Mouse (Mus musculus): ENCODE measurements around the gene Cftr.

Cftr gene

DNA sequence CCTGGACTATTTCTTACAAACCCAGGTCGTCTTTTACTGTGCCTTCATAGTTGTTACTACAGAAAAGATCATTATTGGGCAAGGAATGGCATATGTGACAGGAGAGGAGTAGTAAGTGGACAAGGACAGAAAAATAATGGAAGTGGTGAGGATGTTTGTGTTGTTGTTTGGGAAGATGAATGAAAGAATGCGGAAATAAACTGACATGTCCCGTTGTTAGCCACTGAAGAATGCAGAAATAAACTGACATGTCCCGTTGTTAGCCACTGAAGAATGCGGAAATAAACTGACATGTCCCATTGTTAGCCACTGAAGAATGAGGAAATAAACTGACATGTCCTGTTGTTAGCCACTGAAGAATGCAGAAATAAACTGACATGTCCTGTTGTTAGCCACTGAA is 84.1 kb downstream of the Cftr start:
- no peak for TF ChIP-seq GATA4 (IDR thresholded peaks at IDR 0.05; ENCODE audit: insufficient replicate concordance, low read length)

DNA sequence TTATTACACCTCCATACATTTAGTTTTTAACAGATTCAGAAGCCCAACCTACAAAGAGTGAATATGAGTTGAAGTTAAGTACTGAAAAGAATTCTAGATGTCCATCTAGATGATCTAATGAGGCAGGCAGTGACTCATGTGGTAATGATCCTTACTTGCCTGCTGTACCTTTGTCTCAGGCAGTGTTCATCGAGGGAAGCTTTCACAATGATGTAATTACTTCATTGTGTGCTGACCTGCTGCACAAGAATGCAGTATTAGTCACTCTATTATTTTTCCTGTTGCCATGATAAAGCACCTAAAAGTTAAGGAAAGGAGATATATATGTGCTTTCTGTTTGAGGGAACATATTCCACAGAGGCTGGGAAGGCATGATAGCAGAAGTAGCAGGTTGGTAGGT is 100.5 kb downstream of the Cftr start:
- no peak for TF ChIP-seq GATA4 (IDR thresholded peaks at IDR 0.05; ENCODE audit: insufficient replicate concordance, low read length)

DNA sequence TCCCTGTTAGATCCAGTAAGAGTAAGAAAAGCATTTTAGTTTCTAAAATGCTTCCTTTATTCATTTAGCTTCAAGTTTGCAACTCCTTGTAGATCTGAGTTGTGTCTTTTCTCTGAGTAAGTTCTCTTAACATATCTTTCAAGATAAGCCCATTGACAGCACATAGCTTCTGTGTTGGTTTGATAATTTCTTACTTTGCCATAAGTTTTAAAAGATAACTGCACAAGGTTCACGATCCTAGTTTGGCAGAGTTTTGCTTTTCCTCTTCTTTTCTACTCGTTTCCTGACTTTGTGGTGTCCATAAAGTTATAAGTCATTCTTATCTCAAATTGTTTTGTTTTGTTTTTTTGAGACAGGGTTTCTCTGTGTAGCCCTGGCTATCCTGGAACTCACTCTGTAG is 130.3 kb downstream of the Cftr start:
- no peak for TF ChIP-seq GATA4 (IDR thresholded peaks at IDR 0.05; ENCODE audit: insufficient replicate concordance, low read length)

DNA sequence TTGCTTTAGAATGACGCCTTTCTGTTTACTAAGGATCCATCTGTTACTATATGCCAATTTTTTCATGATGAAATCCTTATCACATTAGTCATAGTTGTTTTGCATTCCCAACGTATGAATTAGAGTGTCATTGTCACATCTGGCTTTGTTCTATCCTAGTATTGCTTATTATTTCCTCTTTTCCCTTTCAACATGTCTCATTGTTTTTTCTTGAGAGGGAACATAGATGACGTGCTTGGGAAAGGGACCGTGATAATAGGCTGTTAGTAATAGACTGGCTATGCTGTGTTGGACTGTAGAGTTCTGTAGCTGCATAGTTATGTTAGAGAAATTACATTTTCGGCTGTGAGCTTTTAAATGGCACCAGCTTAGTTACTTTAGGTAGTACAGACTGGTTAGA is 131.6 kb downstream of the Cftr start:
- TF ChIP-seq GATA4 (IDR thresholded peaks at IDR 0.05; ENCODE audit: insufficient replicate concordance, low read length), result no peak

DNA sequence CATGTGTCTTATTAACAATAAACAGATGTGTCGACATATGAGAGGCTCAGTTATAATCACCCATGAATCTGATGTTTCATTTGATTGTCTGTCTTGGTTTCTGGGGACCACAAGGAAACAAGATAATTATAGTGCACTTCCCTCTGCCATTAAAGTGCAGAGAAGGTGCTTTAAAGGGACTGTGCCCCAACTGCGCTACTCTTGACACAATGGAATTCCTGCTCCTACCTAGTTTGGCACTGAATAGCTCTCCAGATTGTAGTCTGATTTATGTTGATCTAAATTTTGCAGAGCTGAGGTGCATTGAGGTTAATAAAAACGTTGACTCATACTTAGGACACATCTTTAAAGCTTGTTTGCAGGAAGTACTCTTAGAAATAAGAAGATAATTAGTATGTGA is 132.7 kb downstream of the Cftr start:
- no peak for TF ChIP-seq GATA4 (IDR thresholded peaks at IDR 0.05; ENCODE audit: insufficient replicate concordance, low read length)

GRCm38 (mm10) chr6:18305130-18305529 is 134.6 kb downstream of the Cftr start:
- no peak for TF ChIP-seq GATA4 (IDR thresholded peaks at IDR 0.05; ENCODE audit: insufficient replicate concordance, low read length)

GRCm38 (mm10) chr6:18310983-18311382 is 140.5 kb downstream of the Cftr start:
- TF ChIP-seq GATA4 (IDR thresholded peaks at IDR 0.05; ENCODE audit: insufficient replicate concordance, low read length), result no peak

DNA sequence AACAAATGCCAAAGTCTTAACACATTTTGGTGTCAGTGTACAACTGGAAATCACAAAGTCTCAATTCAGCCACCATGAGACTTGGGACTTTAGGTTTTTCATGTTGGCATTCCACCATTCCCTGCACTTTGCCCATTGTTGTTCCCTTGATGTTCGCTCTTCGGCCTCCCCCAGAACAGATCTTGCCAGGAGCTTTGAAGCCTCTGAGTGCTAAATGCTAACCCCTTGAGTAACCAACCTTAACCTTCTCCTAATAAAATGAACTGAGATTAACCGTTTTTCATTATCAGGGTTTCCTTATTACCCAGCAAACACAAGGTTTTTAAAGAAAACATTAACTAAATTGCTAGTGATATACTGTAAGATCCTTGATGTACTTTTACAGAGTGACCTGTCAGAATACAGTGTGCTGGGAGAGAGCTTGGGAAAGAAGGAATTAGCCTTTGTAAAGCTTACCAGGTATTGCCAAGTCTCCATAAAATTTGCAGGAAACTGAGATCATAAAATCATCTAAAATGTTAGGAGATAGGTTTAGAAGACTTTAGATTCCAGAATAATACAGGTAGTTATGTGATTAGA is 144.0 kb downstream of the Cftr start:
- TF ChIP-seq GATA4 (IDR thresholded peaks at IDR 0.05; ENCODE audit: insufficient replicate concordance, low read length), result no peak

DNA sequence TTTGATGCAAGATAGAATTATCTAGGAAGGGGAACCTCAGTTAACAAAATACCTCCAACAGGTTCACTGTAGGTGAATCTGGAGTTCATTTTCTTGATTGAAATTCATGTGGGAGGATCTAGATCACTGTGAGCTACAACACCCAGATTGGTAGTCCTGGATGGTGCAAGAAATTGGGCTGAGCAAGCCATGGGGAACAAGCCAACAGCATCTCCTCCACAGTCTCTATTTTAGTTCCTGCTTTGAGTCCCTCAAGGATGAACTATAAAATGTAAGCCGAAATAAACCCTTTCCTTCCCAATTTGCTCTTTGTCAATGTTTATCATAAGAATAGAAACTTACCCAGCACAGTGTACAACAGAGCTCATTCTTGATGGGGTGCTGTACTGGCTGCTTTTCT is 152.5 kb downstream of the Cftr start:
- TF ChIP-seq GATA4 (IDR thresholded peaks at IDR 0.05; ENCODE audit: insufficient replicate concordance, low read length), result no peak

DNA sequence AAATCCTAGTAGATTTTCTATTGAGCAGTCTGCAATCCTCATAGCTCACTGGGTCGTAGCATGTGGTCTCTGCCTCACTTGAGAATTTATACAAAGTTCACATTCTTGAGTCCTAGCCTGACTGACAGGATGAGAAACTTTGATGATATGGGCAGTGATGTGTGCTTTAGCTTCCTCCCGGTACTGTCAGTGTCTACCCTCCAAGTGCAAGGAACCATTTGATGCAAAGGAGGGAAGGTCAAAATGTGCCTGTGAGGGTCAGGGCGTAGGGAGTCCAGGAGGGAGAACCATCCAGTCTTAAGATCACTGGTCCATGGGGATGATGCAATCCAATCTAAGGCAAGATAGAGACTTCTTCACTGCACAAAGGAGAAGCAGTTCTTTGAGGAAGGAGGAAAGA is 164.9 kb downstream of the Cftr start:
- TF ChIP-seq GATA4 (IDR thresholded peaks at IDR 0.05; ENCODE audit: insufficient replicate concordance, low read length), result no peak

DNA sequence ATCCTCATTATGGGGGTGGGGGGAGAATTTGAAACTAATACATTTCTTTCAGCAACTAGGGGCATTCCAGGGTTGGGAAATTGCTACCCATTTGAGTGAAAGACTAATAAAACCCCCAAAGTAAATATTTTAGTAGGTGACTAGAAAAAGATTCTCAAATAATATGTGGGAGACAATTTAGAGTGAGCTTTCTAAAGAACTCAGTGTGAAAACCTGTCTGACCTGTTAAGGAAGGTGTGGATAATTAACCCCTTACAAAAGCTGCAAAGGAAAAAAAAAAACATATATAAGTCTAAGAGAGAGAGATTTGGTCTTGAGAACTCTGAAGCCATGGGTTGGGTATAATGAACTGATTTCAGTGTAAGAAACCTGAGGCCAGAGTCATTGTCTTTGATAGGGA is 167.8 kb downstream of the Cftr start:
- no peak for TF ChIP-seq GATA4 (IDR thresholded peaks at IDR 0.05; ENCODE audit: insufficient replicate concordance, low read length)

GRCm38 (mm10) chr6:18344272-18344671 is 173.8 kb downstream of the Cftr start:
- no peak for TF ChIP-seq GATA4 (IDR thresholded peaks at IDR 0.05; ENCODE audit: insufficient replicate concordance, low read length)

DNA sequence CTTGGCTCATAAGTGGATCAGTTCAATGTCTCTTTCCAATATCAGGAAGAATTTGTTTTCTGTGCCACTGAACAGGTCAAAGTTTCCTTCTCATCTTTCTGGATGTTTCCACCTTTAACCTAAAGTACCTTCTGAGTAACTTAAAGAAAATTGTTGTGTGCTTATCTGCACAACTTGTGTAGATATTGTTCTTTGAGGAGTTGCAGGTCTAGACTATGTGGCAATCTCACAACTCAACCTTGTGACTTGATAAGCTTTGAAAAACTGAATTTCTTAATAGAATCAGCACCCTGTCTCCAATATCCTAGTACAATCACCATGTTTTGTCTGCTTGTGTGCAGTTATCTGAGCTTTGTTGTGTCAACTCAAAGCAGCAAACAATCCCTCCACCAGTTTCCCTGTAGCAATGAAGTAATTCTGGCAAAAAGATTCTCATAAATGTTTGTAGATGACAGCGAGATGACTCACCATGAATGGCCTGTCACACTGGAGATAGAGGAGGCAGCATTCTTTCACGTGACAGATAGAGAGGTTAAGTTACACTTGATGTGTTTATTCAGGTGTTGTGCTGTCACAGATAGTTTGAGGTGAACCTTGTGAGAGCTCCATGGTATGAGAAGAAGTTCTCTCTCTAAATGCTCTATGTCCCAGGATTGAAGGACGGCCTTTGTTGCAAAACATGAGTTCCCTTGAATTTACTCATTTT is 178.8 kb downstream of the Cftr start:
- no peak for TF ChIP-seq GATA4 (IDR thresholded peaks at IDR 0.05; ENCODE audit: insufficient replicate concordance, low read length)

DNA sequence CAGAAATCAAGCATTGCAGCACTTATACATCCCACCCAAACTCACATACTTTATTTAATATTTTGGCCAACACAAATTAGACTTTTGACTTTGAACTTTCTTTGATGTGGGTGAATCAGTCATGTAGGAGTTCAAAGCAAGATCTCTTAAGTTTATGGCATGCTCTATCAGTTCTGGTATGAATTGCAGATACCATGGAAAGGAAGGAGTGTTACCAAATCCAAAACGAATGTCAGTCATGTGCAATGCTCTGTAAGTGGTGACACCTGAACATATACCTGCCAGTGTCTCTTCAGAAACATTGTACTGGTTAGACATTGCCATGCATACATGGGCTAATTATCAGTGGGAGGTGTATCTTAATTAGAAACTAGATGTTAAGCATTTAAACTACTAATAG is 189.7 kb downstream of the Cftr start:
- TF ChIP-seq GATA4 (IDR thresholded peaks at IDR 0.05; ENCODE audit: insufficient replicate concordance, low read length), result no peak

DNA sequence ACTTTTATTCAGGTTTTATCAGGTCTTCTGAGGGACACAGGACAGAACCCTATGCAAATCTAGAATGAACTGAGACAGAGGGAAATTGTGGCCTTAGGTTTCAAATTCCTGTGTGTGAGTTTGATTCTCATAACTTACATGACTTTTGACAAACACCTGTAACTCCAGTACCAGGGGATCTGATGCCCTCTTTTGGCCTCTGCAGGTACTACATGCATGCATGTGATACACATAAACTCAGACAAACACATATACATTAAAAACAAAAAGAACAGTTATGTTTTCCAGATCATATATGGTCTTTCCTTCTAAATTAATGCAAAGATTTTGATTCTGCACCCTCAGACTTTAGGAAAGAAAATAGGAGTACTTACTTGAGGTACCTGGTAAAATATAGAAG is 190.5 kb downstream of the Cftr start:
- no peak for TF ChIP-seq GATA4 (IDR thresholded peaks at IDR 0.05; ENCODE audit: insufficient replicate concordance, low read length)

DNA sequence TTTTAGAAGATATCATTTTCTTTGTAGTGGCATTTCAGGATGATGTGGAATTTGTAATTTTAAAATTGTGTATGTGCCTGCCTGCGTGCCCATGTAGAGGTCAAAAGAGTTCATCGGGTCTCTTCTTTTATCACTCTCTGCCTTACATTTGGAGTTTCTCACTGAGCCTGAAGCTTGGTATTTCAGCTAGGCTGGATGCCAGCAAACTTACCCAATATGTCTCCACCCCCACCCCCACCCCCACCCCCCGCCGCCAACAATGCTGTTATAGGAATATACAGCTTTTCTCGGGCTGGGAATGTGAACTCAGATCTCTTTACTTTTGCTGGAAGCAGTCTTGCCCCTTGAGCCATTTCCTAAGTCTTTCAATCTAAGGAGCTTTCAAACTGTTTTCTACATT is 191.7 kb downstream of the Cftr start:
- TF ChIP-seq GATA4 (IDR thresholded peaks at IDR 0.05; ENCODE audit: insufficient replicate concordance, low read length), result no peak

DNA sequence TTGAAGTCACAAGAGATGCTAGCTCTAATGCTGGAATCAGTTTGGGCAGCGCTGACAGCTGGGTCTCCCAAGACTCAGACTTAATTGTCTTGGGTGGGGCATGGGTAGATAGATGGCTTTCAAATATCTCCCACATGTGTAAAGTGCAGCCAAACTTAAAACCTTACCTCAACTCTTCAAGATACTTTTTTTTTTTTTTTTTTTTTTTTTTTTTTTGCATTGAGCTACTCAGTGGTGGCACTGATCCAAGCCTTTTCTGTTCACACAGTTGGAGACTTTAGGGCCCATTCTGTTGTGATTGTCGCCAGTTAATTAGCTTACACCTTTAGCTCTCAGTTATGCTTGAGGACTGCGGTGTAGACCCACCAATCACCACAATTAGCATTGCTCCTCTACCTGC is 198.6 kb downstream of the Cftr start:
- TF ChIP-seq GATA4 (IDR thresholded peaks at IDR 0.05; ENCODE audit: insufficient replicate concordance, low read length), result no peak
